Mouse (Mus musculus): Measurements from ENCODE around the gene Pck1. TPM values are rescaled to one million over a fixed set of nuclear protein-coding genes. Genes with fewer than 3 reads are reported as not detected.
"Not testable (repeated sequence)": the region's sequence is repeated elsewhere in the genome, so short reads cannot be mapped to it uniquely, and the experiment has no call there.

The Pck1 gene
- polyA plus RNA-seq (2014; fragmentation: Nextera tagmentation; extraction: Ambion mirVana) = not detected in 2 replicates

DNA sequence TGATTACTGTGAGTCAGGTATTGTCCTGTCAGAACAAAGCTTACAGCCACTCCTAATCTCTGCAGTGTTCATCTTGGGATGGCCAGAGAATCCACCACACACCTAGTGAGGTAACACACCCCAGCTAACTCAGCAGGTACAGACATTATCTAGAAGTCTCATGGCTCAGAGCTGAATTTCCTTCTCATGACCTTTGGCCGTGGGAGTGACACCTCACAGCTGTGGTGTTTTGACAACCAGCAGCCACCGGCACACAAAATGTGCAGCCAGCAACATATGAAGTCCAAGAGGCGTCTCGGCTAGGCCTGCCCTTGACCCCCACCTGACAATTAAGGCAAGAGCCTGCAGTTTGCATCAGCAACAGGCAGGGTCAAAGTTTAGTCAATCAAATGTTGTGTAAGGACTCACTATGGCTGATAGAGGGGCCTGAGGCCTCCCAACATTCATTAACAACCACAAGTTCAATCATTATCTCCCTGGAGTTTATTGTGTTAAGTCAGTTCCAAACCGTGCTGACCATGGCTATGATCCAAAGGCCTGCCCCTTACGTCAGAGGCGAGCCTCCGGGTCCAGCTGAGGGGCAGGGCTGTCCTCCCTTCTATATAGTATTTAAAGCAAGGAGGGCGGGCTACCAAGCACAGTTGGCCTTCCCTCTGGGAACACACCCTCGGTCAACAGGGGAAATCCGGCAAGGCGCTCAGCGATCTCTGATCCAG, at the start of gene Pck1:
TSS of gene Pck1 (plus strand) at position 613 of the 716 bp plus-strand sequence.
- ATAC-seq (no peak), DNase-seq (ENCODE audit: low spot score) (no peak)
- Histone ChIP-seq H3K9me3 (replicated peaks; ENCODE audit: control insufficient read depth, low read length) (no peaks in the 10 kb centered on the region), H3K27ac (ENCODE audit: low read depth, low read length) (no peak within 1 kb of the TSS), H3K36me3 (ENCODE audit: control insufficient read depth, insufficient read depth, low read length) (no peaks in the 10 kb centered on the region), H3K9ac (ENCODE audit: low read length) (no peak within 1 kb of the TSS), H3K27me3 (replicated peaks; ENCODE audit: control insufficient read depth, insufficient read depth, low read length) (no peaks in the 10 kb centered on the region), H3K4me2 (ENCODE audit: low read length) (no peak within 1 kb of the TSS), H3K4me3 (ENCODE audit: low read depth, low read length) (no peak within 1 kb of the TSS), H3K4me1 (ENCODE audit: control insufficient read depth, insufficient read depth, low read length) (no peaks in the 10 kb centered on the region)
- WGBS = 84% methylated on average over 13 of the region's 13 CpGs

- no peak overlapping the region for H3K9ac ChIP-seq (ENCODE audit: low read length)
- no peak for ATAC-seq
- no peak overlapping the region for H3K27ac ChIP-seq (ENCODE audit: low read depth, low read length)
- no peak overlapping the region for H3K4me2 ChIP-seq (ENCODE audit: low read length)
- H3K4me3 ChIP-seq (ENCODE audit: low read depth, low read length) = no peak overlapping the region
- no peaks in the 10 kb centered on the region for H3K9me3 ChIP-seq (replicated peaks; ENCODE audit: control insufficient read depth, low read length)
- no peak for DNase-seq (ENCODE audit: low spot score)
- H3K36me3 ChIP-seq (ENCODE audit: control insufficient read depth, insufficient read depth, low read length) = no peaks in the 10 kb centered on the region
- H3K4me1 ChIP-seq (ENCODE audit: control insufficient read depth, insufficient read depth, low read length) = no peaks in the 10 kb centered on the region
- 0 out of 2 replicates have a peak, but pooled peaks cover 8% of the 10 kb centered on the region for H3K27me3 ChIP-seq (replicated peaks; ENCODE audit: control insufficient read depth, insufficient read depth, low read length)
- WGBS = 86% methylated on average over 9 of the region's 9 CpGs
Measured at GRCm38 (mm10) chr2:173106409-173106808, 46.4 kb upstream of the Pck1 start.

DNA sequence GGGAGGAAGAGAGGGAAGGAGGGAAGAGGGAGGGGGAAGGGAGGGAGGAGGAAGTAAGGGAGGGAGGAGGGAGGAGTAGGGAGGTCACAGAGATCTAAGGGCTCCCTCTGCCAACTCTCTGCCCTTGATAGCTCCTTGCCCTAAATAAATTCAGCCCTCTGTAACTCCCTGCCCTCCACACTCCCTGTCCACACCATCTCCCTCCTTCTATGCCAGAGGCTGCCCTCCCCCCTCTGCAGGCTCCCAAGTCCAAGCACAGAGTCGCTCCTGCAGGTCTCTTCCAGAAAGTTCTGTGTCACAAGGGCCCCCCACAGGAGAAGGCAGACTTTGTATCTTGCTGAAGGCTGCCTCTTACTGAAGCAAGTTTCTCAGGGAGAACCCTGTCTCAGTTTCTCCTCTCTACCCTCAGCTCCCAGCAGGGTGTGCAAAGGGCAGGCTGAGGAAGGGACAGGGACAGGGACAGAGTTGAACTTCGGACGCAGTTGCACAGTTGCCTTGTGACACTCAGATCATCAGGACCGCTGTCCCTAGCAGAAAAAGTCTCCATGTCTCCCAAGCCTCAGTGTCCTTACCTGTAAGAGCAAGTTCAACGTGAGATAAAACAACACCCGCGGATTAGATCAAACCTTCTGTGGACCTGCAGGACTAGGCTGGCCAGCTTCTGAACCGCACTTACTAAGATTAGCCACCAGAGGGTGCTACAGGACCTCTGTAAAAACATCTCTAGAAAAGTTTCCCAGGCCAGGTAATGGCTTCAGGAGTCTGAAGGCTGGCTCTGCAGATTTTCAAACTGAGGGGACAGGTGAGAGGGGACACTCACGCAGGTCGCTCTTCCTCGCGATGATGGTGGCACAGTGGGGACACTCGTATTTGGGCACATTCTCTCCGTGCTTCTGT, 45.7 kb upstream of the Pck1 start:
- ATAC-seq (0 out of 2 replicates have a peak, but pooled peaks have one; percentile 5), DNase-seq (ENCODE audit: low spot score) (peak; percentile 82)
- Histone ChIP-seq H3K27me3 (replicated peaks; ENCODE audit: control insufficient read depth, insufficient read depth, low read length) (0 out of 2 replicates have a peak, but pooled peaks cover 8% of the 10 kb centered on the region), H3K36me3 (ENCODE audit: control insufficient read depth, insufficient read depth, low read length) (no peaks in the 10 kb centered on the region), H3K4me1 (ENCODE audit: control insufficient read depth, insufficient read depth, low read length) (no peaks in the 10 kb centered on the region), H3K4me2 (ENCODE audit: low read length) (no peak overlapping the region), H3K9me3 (replicated peaks; ENCODE audit: control insufficient read depth, low read length) (no peaks in the 10 kb centered on the region), H3K9ac (ENCODE audit: low read length) (no peak overlapping the region), H3K27ac (ENCODE audit: low read depth, low read length) (no peak overlapping the region), H3K4me3 (ENCODE audit: low read depth, low read length) (no peak overlapping the region)
- WGBS = 18% methylated on average over 14 of the region's 14 CpGs

DNA sequence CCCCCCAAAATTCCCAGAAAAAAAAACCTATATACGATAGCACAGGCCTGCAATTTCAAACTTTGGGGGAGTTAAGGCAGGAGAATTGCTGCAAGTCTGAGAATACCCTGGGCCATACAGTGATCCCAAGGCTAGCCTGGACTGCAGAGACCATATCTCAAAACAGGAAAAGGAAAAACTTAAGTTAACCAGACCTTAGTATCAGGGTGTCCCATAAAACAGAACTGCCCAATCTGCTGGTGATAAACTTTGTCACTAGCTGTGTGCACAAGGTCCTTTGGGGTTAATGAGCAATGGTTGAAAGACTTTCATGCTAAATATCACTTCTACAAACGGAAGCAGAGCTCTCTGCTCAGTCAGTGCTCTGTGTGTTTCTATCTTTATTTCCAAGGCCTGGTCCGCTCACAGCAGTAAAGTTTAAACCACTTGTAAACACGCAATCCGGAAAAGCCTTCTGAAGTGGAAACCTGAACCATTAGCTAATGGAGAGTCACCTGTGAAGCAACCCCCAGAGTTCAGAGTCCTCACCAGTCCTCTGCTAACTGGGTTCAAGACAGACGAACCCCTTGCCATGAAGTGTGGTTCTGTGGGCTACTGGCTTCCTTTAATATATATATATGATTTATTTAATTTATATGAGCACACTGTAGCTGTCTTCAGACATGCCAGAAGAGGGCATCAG, 44.2 kb upstream of the Pck1 start:
- Histone ChIP-seq H3K4me2 (ENCODE audit: low read length) (no peak overlapping the region), H3K36me3 (ENCODE audit: control insufficient read depth, insufficient read depth, low read length) (no peaks in the 10 kb centered on the region), H3K4me1 (ENCODE audit: control insufficient read depth, insufficient read depth, low read length) (no peaks in the 10 kb centered on the region), H3K27ac (ENCODE audit: low read depth, low read length) (no peak overlapping the region), H3K27me3 (replicated peaks; ENCODE audit: control insufficient read depth, insufficient read depth, low read length) (0 out of 2 replicates have a peak, but pooled peaks cover 8% of the 10 kb centered on the region), H3K9me3 (replicated peaks; ENCODE audit: control insufficient read depth, low read length) (no peaks in the 10 kb centered on the region), H3K4me3 (ENCODE audit: low read depth, low read length) (no peak overlapping the region), H3K9ac (ENCODE audit: low read length) (no peak overlapping the region)
- no peak for DNase-seq (ENCODE audit: low spot score)
- WGBS = 82% methylated on average over 6 of the region's 6 CpGs
- no peak for ATAC-seq

DNA sequence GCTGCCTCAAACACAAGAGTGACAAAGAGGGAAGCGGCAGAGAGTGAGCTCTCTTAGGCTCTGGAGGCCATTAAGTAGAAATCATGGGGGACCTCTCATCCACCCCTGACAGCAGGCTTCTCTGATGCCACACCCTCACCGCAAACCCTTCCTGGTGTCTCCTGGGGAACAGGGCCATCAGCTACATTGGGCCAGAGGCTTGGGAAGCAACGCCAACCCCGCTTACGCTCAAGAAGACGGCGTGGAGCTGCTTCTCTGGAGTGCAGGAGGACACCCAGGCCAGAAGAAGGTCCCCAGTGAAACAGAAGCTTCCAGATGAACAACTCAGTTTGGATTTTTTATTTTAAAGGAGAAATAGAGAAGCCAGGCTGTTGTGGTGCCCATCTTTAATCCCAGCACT, 43.3 kb upstream of the Pck1 start:
- no peak for ATAC-seq
- H3K9ac ChIP-seq (ENCODE audit: low read length) = no peak overlapping the region
- no peak overlapping the region for H3K4me3 ChIP-seq (ENCODE audit: low read depth, low read length)
- no peak for DNase-seq (ENCODE audit: low spot score)
- WGBS = 91% methylated on average over 7 of the region's 7 CpGs
- no peak overlapping the region for H3K27ac ChIP-seq (ENCODE audit: low read depth, low read length)
- H3K9me3 ChIP-seq (replicated peaks; ENCODE audit: control insufficient read depth, low read length) = no peaks in the 10 kb centered on the region
- no peaks in the 10 kb centered on the region for H3K4me1 ChIP-seq (ENCODE audit: control insufficient read depth, insufficient read depth, low read length)
- no peak overlapping the region for H3K4me2 ChIP-seq (ENCODE audit: low read length)
- no peaks in the 10 kb centered on the region for H3K36me3 ChIP-seq (ENCODE audit: control insufficient read depth, insufficient read depth, low read length)
- 0 out of 2 replicates have a peak, but pooled peaks cover 8% of the 10 kb centered on the region for H3K27me3 ChIP-seq (replicated peaks; ENCODE audit: control insufficient read depth, insufficient read depth, low read length)

GRCm38 (mm10) chr2:173110571-173110970, 42.3 kb upstream of the Pck1 start:
- ATAC-seq (no peak), DNase-seq (ENCODE audit: low spot score) (no peak)
- Histone ChIP-seq H3K4me3 (ENCODE audit: low read depth, low read length) (no peak overlapping the region), H3K4me2 (ENCODE audit: low read length) (no peak overlapping the region), H3K9ac (ENCODE audit: low read length) (no peak overlapping the region), H3K36me3 (ENCODE audit: control insufficient read depth, insufficient read depth, low read length) (no peaks in the 10 kb centered on the region), H3K9me3 (replicated peaks; ENCODE audit: control insufficient read depth, low read length) (no peaks in the 10 kb centered on the region), H3K27me3 (replicated peaks; ENCODE audit: control insufficient read depth, insufficient read depth, low read length) (0 out of 2 replicates have a peak, but pooled peaks cover 8% of the 10 kb centered on the region), H3K4me1 (ENCODE audit: control insufficient read depth, insufficient read depth, low read length) (no peaks in the 10 kb centered on the region), H3K27ac (ENCODE audit: low read depth, low read length) (no peak overlapping the region)
- 93% methylated on average over 9 of the region's 9 CpGs for WGBS

GRCm38 (mm10) chr2:173113796-173114195, 39.1 kb upstream of the Pck1 start:
- not testable (repeated sequence) for H3K36me3 ChIP-seq (ENCODE audit: control insufficient read depth, insufficient read depth, low read length); DNase-seq (ENCODE audit: low spot score); H3K4me2 ChIP-seq (ENCODE audit: low read length); H3K4me3 ChIP-seq (ENCODE audit: low read depth, low read length); ATAC-seq; H3K9ac ChIP-seq (ENCODE audit: low read length); H3K4me1 ChIP-seq (ENCODE audit: control insufficient read depth, insufficient read depth, low read length); H3K27ac ChIP-seq (ENCODE audit: low read depth, low read length); H3K9me3 ChIP-seq (replicated peaks; ENCODE audit: control insufficient read depth, low read length); H3K27me3 ChIP-seq (replicated peaks; ENCODE audit: control insufficient read depth, insufficient read depth, low read length)
- WGBS = 60% methylated on average over 3 of the region's 3 CpGs

GRCm38 (mm10) chr2:173119023-173119944, 33.6 kb upstream of the Pck1 start, which contains the start of gene Ctcfl:
Gene Ctcfl, minus strand, starts transcription at chr2:173119525.
- 92% methylated on average over 35 of the region's 35 CpGs for WGBS
- Histone ChIP-seq H3K9me3 (replicated peaks; ENCODE audit: control insufficient read depth, low read length) (no peaks in the 10 kb centered on the region), H3K36me3 (ENCODE audit: control insufficient read depth, insufficient read depth, low read length) (no peaks in the 10 kb centered on the region), H3K4me1 (ENCODE audit: control insufficient read depth, insufficient read depth, low read length) (no peaks in the 10 kb centered on the region), H3K27me3 (replicated peaks; ENCODE audit: control insufficient read depth, insufficient read depth, low read length) (no peaks in the 10 kb centered on the region), H3K4me3 (ENCODE audit: low read depth, low read length) (no peak within 1 kb of the TSS), H3K4me2 (ENCODE audit: low read length) (no peak within 1 kb of the TSS), H3K9ac (ENCODE audit: low read length) (no peak within 1 kb of the TSS), H3K27ac (ENCODE audit: low read depth, low read length) (no peak within 1 kb of the TSS)
- ATAC-seq = no peak
- DNase-seq (ENCODE audit: low spot score) = no peak
